Mouse (Mus musculus): ENCODE results near the gene Ptprt.

Ptprt gene

DNA sequence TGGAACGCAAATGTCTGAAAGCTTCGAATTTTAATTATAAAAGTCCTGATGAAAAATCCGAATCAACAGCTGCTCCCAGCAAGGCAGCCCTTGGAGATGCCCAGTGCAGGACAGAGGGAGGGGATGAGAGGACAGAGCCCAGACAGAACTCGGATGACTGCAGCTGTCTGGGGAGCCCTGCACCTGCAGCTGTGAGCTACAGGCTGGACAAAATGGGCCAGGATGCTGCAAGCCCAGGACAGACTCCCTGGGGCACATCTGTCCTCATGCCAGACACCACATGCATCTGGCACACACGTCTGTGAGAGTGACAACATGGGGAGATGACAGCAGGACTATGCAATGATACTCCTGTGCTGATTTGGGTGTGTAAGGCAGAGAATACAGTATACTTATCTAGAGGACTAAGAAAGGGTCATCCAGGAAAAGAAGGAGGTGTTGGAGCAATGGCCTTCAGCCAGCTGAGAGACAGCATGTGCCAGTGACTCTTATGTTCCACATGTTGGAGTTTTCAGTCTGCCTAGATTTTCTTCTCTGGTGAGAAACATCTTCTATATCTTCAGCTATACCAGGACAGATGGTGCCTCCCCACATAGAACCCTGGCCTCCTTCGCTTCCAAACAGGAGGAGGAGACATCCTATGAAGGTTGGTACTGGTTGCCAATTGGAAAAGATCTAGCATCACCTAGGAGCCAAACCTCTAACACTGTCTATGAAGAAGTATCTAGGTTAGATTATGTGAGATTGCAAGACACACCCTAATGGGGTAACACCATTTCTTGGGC, 259.4 kb downstream of the Ptprt start:
- DNase-seq, result no peak

DNA sequence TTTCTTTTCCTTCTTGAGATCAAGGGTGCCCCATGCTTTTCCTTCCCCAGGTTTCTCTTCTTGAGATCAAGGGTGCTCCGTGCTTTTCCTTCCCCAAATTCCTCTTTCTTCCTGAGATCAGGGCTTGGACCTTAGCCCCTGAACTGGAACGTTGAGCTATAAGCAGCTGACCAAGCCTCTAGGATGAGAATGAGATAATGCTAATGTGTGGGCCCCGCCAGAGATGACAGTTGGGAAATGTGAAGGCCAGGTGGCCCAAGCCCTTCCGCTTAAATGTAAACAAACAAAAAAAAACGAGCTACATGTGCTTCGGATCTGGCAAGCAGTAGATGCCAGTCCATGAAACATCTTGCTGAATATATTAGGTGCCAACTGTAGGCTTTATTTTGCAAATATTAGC, 266.3 kb downstream of the Ptprt start:
- DNase-seq, result no peak

DNA sequence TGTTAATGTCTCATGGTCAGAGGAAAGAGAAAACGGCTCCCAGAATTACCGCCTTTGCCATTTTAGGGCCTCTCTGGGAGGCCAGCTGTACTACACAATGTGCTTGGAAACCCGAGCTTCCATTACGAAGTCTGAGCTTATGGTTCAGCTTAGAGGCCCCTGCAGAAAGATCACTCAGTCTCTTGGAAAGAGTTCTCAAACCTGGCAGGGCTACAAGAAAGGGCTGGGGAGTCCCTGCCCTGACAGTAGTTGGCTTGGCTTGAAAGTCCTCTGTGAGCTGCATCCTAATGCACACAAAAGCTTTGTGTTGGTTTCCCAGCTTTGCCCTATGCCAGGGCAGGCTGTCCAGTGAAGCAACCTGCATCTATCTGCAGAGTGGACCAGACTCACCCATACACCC, 269.1 kb downstream of the Ptprt start:
- no peak for DNase-seq

DNA sequence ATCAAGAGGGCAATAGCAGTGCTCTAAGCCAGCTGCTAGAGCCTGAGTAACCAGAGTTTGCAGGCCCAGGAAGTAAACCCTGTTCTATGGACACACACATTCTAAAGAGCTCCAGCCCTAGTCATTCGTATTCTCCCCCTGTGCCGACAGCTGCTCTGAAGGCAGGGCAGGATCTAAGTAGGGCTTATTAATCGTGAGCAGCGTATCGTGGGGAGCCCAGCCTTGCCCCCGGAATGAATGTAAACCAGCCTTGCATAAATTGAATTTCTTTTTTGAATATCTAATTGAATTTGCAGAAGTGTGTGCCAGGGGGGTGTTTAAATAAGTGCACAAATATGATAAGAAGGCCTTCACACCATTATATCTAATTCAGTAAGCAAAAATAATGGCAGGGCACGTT, 283.6 kb downstream of the Ptprt start:
- no peak for DNase-seq

DNA sequence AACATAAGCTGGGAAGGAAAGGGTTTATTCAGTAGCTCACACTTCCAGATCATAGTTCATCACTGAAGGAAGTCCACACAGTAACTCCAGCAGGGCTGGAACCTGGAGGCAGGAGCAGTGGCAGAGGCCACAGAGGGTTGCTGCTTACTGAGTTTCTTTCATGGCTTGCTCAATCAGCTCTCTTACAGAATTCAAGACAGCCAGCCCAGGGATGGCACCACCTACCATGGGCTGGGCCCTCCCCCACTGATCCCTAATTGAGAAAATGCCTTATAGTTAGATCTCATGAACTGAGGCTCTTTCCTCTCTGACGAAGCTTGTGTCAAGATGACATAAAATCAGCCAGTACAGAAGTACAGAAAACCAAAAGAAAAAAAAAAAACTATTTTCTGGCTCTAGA, 311.9 kb downstream of the Ptprt start:
- no peak for DNase-seq

DNA sequence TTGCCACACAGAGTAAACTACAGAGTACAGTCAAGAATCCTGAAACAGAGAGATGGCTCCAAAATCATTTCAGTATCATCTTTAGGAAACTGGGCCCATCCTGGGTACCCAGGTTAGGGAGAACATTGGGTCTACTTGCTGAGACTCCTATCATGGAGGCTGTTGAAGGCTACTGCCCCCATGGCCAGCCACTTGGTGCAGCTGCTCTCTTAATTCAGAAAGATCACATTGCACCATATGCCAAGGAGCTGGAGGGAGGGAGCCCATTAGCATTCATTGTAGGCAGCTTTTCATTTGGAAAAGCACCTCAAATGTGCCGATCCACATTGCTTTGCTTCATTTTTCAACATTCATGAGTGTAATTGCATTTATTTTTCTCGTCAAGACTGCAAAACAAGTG, 319.1 kb downstream of the Ptprt start:
- DNase-seq, result no peak

DNA sequence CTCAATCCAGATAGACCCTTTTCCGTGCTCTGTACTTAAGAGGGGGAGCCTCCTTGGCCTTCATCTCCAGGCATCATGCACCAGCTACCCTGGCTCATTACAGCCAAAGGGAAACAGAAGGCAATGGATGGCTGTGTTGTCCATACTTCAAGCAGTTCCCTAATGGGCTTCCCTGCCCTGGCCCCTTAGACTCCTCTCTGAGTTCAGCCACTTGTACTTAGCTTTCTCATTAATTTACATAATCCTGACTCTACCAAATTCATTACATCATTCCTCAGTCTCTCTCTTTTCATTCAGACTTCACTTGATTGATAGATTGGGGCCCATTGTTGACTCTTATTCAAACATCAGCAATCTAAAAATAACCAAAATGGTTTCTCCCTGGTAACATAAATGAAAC, 320.7 kb downstream of the Ptprt start:
- no peak for DNase-seq

DNA sequence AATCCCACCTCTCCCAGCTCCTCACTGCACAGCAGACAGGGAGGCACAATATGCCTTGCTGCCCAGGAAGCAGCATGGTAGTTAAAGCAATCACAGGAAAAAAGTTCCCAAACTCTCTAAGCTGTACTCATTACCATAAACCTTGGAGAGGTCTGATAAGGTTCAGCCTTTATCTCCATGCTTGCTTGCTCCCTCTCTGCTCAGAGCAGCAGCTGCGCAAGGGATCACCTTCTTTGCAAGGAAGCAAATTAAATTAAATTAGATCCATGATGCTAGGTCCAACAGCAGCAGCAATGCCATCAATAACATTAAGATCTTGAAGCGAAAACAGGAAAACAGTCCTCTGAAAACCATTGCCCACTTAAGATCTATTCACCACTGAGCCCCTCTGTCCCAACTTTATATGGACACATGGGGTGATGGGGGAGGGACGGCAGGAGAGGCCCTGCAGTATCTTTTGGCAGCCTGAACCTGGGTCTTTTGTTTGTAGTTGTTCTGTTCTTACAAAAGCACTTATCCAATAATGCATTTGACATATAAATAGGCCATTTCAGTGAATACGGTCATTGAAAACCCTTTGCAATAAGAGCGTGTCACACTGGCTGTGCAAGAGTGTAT, 328.8 kb downstream of the Ptprt start:
- no peak for DNase-seq

DNA sequence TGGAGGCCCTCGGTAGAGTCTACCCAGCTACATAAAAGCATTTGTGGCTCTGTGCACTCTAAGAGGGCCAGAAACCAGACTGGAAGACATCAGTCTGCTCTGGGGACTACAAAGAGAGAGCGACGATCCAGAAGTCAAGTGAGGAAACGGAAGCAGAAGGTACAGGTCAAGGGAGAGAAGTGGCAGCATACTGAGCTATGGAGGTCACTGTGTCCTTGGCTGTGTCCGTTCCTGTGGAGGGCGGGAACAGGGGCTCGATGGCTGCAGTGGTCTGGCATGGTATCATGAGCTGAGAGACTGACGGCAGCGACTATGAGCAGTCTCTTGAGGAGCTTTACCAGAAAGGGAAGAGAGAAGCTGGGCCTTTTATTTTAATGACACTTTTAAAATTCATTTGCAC, 331.5 kb downstream of the Ptprt start:
- DNase-seq, result no peak

DNA sequence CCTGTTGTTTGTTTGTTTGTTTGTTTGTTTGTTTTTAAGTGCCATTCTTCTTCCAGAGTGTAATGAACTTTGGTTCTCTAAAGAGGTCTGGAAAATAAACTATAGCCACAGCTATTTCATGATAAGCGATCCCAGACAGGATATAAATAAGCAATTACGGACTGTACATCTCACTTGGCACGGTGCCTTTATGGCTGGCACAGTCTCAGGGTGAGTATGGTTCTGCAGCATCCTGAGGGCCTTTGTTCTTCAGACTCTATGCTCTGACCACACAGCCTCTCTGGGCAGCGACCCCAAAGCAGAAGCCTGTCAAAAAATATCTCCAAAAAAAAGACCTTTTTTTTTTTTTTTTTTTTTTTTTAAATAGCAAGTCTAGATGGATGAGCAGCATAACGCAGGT, 338.5 kb downstream of the Ptprt start:
- no peak for DNase-seq

DNA sequence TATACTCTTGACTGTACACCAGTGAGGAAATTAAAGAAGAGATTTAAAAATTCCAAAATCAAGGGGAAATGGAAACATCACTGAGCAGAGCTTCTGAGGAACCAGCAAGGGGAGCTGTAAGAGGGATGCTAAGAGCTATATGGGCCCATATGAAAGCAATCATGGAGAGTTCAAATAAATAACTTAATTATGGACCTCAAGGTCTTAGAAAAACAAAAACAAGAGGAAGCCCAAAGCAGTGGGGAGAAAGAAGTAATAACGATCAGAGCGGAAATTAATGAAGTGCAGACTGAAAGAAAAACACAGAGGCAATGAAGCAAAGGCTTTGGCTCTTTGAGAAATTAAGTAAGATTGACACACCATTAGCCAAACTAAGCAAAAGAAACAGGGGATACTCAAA, 353.0 kb downstream of the Ptprt start:
- DNase-seq, result no peak

DNA sequence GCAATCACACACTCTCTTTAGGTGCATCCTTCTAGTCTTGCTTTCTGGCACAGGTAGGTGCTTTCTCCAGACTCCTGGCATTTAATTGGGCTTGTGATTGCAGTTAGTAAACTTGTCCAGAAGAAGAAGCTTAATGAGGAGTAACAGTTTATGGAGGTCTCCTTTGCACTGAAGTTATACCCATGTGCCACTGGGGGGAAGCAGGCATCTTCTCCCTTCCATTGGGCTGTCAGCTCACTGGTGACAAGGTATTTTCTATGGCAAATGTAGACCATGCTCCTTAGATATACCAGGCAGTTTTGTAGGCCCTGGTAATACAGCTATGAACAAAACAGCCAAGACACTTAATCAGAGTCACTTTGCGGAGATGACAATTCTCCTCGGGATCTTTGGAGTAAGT, 366.9 kb downstream of the Ptprt start:
- no peak for DNase-seq

DNA sequence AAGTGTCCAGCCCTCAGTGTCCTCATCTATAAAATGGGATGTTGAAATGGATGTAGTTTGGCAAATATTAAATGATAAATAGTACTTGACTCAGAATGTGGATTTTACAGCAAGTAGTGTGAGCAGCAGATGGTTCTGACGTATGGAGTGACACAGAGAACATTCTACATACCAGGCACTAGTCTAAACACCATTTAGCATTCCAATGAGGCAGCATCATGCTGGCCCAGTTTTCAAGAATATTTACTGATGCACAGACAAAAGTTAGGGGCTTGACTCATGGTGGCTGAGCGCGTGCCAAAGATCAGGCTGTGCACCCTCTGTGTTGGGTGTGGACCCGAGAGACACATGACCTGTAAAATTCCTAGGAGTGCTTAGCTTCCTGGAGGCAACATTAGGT, 378.3 kb downstream of the Ptprt start:
- DNase-seq, result no peak

DNA sequence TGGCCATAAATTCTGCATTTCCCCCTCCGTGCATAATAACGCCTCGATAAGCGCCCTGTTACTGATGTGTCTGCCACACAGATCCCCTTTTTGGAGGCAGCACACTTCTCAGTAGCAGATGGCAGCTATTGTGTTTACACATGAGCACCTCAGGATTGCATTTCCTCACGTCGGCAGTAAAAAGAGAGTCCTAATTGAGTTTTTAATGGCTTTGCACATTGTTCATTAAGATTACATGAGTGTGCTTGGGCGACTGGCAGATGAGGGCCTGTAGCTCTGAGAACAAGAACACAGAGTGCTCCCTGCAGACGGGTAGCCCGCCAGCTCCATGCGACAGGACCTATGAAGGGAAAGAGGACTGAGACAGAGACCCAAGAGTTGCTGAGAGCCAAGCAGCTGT, 378.8 kb downstream of the Ptprt start:
- DNase-seq, result no peak

DNA sequence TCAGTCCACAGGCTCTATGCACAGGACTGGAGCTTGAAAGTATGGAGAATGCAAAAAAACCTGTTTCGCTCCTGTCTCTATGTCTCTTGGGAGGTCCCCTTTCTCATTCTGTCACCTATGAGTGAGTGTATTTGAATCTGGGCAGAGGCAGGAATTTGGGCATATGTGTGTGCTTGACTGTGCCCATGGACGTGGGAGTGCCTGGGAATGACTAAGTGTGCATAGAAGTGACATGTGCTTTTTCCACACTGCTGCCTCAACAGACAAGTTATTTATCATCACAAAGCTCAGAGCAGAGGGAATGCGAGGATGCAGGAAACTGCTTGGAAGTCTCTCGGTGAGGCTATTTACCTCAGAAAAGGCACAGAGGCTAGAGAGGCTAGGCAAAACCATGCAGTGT, 387.1 kb downstream of the Ptprt start:
- no peak for DNase-seq

DNA sequence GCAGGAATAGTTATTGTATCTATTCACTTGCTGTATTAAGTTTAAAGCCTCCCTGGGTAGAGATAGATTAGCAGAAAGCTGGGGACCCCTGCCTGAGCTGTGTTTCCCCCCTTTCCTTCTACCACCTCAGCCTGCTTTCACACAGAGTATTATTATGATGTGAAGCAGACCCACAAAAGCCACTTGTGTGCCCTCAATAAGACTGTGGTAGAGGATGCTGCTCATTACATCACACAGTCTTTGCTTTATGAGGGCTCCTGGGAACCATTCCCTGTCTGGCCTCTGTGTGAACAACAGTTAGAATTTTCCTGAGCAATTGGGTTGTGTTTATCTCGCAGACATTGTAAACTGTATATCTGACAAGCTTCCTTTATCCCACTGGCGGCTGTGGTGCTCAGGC, 409.7 kb downstream of the Ptprt start:
- DNase-seq, result no peak

DNA sequence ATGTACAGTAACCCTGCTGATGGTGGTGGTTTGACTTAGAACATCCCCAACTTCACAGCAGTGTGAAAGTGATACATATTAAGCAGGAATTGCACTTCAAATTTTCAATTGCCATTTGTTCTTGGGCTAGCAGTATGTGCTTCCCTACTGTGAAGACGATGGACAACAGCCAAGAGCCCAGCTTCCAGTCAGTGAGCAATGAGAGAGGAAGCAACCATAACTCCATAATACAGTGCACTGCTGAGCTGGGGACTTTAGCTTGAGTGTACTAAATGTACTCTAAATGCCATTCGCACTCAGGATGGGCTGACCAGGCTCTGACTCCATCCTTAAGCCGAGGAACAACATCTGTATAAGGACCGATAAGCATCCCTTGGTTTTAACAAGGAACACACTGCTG, 412.7 kb downstream of the Ptprt start:
- DNase-seq, result no peak

DNA sequence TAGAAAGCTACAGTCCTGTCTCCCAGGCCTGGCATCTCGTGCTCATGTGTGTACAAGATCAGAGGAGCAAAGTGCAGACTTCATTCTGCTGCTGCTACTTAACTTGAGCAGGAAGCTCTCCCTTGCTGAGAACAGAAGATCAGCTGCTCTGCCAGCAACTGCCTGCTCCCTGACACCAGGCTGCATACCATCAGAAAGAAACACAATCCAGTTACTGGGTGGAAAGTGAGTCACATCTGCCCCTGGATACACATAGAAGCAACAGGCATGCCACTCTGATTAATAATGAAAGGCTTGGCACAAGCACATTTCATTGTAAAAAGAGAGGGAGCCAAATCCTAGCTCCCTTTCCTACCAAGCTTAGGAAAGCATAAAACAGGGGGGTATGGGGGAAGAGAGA, 438.5 kb downstream of the Ptprt start:
- no peak for DNase-seq

DNA sequence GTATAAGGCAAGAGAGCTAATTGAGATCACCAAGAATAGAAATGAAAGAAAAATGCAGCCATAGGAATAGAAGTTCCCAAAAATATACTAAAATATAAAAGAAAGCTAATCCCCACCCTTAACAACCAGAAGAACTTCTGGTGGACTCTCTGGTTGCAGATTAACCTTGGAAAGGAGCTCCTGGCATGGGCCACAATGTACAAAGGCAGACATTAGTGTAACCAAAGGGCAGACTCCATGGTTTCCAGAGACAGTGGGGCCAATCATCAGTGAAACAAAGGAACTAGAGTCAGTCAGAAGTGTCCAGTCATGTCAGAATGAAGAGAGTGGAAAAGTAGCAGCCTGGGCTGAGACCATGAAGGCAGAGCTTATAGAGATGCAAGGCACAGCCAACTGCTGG, 440.4 kb downstream of the Ptprt start:
- no peak for DNase-seq

DNA sequence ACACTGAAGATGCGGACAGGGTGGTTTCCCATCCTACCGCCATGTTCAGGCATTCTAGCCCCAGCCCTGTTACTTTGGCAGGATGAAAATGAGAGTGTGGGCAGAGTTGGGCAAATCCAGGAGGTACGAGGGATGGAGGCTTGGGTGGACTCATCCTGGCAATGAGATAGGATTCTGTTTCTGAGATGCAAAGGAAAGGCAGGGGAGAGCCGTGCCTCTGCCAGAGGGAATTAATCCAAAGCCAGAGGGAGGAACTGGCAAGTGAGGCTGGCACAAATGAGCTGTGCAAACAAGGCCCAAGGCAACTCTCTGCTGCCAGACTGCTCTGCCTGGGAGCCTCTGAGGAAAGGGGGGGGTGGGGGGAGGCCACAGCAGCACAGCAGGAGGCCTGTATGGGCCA, 441.4 kb downstream of the Ptprt start:
- no peak for DNase-seq

DNA sequence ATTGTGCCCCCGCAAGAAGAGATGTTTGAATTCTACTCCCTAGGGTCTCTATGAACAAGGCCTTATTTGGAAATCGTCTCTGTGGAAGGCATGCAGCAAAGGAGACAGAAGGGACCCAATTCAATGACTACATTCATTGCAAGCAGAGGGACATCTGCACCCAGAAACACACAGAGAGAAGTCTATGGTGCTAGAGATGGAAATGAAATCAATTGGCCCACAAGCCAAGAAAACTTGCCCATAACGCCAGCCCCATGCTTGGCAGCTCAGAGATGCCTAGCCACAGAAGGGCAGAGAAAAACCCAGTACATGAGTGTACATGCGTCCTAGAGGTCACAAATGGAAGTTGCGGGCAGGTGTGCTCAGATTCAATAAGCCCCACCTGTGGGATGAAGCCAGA, 443.1 kb downstream of the Ptprt start:
- no peak for DNase-seq

DNA sequence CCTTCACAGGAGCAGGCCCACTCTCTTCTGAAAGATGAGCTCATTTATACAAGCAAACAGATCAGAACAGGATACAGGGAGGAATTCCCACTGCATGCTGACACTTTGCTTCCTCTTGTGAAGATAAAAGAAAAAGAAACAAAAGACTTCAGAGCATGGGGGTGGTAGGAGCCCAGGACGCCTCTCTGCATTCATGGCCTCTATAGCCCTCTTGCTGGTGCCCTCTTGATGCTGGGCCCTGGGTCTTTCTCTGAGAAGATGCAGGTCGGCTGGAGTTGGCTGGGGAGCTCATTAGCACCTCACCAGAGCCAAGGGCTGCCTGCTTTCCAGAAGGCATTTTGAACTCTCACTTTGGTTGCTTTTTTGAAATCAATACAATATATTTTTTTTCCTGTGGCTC, 448.6 kb downstream of the Ptprt start:
- no peak for DNase-seq

DNA sequence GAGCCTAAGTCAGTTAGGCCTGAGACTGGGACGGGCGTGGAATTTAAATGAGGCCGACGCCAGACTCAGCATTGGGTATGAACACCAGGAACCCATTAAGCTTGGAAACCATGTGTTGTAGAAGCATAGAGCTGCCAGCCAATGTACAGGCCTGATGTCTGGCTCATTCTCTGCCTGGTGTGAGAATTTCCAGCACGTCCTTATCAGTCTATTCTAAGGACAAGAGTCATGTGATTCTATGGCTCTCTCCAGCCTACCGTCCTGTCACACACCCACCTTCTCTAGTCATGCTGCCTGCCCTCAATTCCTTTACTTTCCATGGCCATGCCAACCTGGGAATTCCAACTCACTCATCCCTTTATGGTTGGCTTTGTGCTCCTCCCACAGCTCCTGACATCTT, 450.4 kb downstream of the Ptprt start:
- no peak for DNase-seq

DNA sequence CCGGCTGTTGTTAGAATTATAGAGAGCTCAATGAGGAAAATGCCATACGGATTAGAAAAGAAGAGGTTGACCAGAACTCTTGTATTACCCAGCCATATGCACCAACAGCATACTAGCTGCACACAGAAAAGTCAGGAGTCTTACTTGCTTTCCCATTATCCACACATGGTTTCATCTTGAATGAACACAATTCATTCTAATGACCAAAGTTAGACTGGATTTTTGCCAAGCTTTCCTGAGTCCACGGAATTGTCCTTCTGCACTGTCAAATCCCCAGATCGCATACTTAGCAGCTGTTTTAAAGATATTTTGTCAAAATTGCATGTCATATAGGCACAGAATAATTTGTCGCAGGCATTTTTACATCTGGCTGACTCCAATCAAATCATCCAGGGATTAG, 463.6 kb downstream of the Ptprt start:
- DNase-seq, result no peak
